Mouse (Mus musculus): ENCODE results near the gene Fhit. TPM values are rescaled to one million over a fixed set of nuclear protein-coding genes. Genes with fewer than 3 reads are reported as not detected.

Gene Fhit
- polyA plus RNA-seq, 1 experiment from 2014 or later, result 7.1 TPM

GRCm38 (mm10) chr14:10630831-10631360 lies 530.9 kb downstream of the Fhit start:
- no peaks in the 10 kb centered on the region for H3K4me1 ChIP-seq (ENCODE audit: control insufficient read depth, insufficient read depth, low read length)
- no peak overlapping the region for H3K4me3 ChIP-seq (replicated peaks; ENCODE audit: low read length)
- 89% methylated on average over 2 of the region's 2 CpGs for WGBS
- no peak overlapping the region for H3K9ac ChIP-seq (ENCODE audit: low read length)
- no peaks in the 10 kb centered on the region for H3K36me3 ChIP-seq (ENCODE audit: control insufficient read depth, insufficient read depth, low read length)
- H3K4me2 ChIP-seq (ENCODE audit: low read depth, low read length), result no peak overlapping the region
- no peaks in the 10 kb centered on the region for H3K27me3 ChIP-seq (ENCODE audit: control insufficient read depth, insufficient read depth, low read length)
- H3K27ac ChIP-seq (ENCODE audit: low read length), result no peak overlapping the region
- ATAC-seq (ENCODE audit: insufficient read depth, low FRiP score), result no peak
- no peaks in the 10 kb centered on the region for H3K9me3 ChIP-seq (replicated peaks; ENCODE audit: control insufficient read depth, low read length)

DNA sequence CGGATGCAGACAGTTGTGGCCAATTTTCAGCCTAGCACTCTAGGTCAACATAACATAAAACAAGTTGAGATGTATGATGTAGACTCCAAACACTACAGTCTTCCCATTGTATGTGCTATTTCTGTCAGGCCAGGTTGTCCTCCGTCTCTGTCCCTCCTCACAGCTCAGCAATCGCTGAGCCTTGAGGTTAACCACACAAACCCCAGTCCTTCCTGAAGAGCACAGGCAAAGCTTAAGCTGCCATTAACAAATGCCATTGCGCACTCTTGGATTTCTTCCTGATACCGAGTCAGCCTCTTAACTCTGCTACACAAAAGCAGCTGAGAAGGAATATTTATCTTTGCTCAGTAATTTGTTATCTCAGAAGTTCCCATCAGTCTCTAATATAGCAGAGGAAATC lies 568.4 kb downstream of the Fhit start:
- Histone ChIP-seq H3K4me3 (replicated peaks; ENCODE audit: low read length) (no peak overlapping the region), H3K36me3 (ENCODE audit: control insufficient read depth, insufficient read depth, low read length) (no peaks in the 10 kb centered on the region), H3K4me1 (ENCODE audit: control insufficient read depth, insufficient read depth, low read length) (no peaks in the 10 kb centered on the region), H3K9ac (ENCODE audit: low read length) (no peak overlapping the region), H3K9me3 (replicated peaks; ENCODE audit: control insufficient read depth, low read length) (no peaks in the 10 kb centered on the region), H3K4me2 (ENCODE audit: low read depth, low read length) (no peak overlapping the region), H3K27ac (ENCODE audit: low read length) (no peak overlapping the region), H3K27me3 (ENCODE audit: control insufficient read depth, insufficient read depth, low read length) (no peaks in the 10 kb centered on the region)
- ATAC-seq (ENCODE audit: insufficient read depth, low FRiP score), result no peak
- 58% methylated on average over 5 of the region's 5 CpGs for WGBS

DNA sequence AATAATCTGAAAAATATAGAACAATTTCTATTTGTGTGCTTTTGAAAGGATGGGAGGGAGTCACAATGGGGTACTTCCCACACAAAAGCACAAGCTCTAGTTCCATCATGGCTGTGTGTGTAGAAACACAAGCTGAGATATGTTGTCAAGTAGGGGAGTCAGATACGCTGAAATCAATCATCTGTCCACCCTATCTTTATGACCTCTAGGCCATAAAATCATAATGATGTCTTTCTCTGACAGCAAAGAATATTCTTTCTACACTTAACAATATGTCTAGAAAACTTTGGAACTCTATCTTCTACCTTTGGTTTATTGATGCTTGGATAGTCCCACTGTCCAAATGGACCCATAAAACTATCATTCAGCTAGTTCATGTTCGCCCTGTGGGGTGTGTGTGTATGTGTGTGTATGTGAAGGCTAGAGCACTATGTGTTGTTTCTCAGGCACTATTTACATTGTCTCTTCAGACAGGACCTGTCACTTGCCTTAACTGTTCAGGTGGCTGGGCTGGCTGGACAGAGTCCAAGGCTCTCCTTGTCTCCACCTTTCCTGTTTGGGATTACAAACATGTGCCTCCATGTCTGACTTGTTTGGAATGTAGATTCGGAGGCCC lies 592.8 kb downstream of the Fhit start:
- no peaks in the 10 kb centered on the region for H3K36me3 ChIP-seq (ENCODE audit: control insufficient read depth, insufficient read depth, low read length)
- H3K4me1 ChIP-seq (ENCODE audit: control insufficient read depth, insufficient read depth, low read length), result no peaks in the 10 kb centered on the region
- ATAC-seq (ENCODE audit: insufficient read depth, low FRiP score), result no peak
- no peaks in the 10 kb centered on the region for H3K9me3 ChIP-seq (replicated peaks; ENCODE audit: control insufficient read depth, low read length)
- no peak overlapping the region for H3K4me2 ChIP-seq (ENCODE audit: low read depth, low read length)
- WGBS, result 83% methylated on average over 3 of the region's 3 CpGs
- H3K27ac ChIP-seq (ENCODE audit: low read length), result no peak overlapping the region
- no peak overlapping the region for H3K9ac ChIP-seq (ENCODE audit: low read length)
- H3K4me3 ChIP-seq (replicated peaks; ENCODE audit: low read length), result no peak overlapping the region
- no peaks in the 10 kb centered on the region for H3K27me3 ChIP-seq (ENCODE audit: control insufficient read depth, insufficient read depth, low read length)

GRCm38 (mm10) chr14:10567771-10568170 lies 594.1 kb downstream of the Fhit start:
- Histone ChIP-seq H3K36me3 (ENCODE audit: control insufficient read depth, insufficient read depth, low read length) (no peaks in the 10 kb centered on the region), H3K27me3 (ENCODE audit: control insufficient read depth, insufficient read depth, low read length) (no peaks in the 10 kb centered on the region), H3K27ac (ENCODE audit: low read length) (no peak overlapping the region), H3K4me3 (replicated peaks; ENCODE audit: low read length) (no peak overlapping the region), H3K9me3 (replicated peaks; ENCODE audit: control insufficient read depth, low read length) (no peaks in the 10 kb centered on the region), H3K4me1 (ENCODE audit: control insufficient read depth, insufficient read depth, low read length) (no peaks in the 10 kb centered on the region), H3K9ac (ENCODE audit: low read length) (no peak overlapping the region), H3K4me2 (ENCODE audit: low read depth, low read length) (no peak overlapping the region)
- no peak for ATAC-seq (ENCODE audit: insufficient read depth, low FRiP score)
- WGBS, result 72% methylated on average over 2 of the region's 2 CpGs

- Histone ChIP-seq H3K27ac (ENCODE audit: low read length) (no peak overlapping the region), H3K4me1 (ENCODE audit: control insufficient read depth, insufficient read depth, low read length) (no peaks in the 10 kb centered on the region), H3K27me3 (ENCODE audit: control insufficient read depth, insufficient read depth, low read length) (no peaks in the 10 kb centered on the region), H3K4me3 (replicated peaks; ENCODE audit: low read length) (no peak overlapping the region), H3K4me2 (ENCODE audit: low read depth, low read length) (no peak overlapping the region), H3K9ac (ENCODE audit: low read length) (no peak overlapping the region), H3K36me3 (ENCODE audit: control insufficient read depth, insufficient read depth, low read length) (no peaks in the 10 kb centered on the region), H3K9me3 (replicated peaks; ENCODE audit: control insufficient read depth, low read length) (no peaks in the 10 kb centered on the region)
- 44% methylated on average over 6 of the region's 6 CpGs for WGBS
- ATAC-seq (ENCODE audit: insufficient read depth, low FRiP score), result no peak
Measured at GRCm38 (mm10) chr14:10554755-10555154, 607.1 kb downstream of the Fhit start.

GRCm38 (mm10) chr14:10548632-10549031 lies 613.2 kb downstream of the Fhit start:
- H3K9ac ChIP-seq (ENCODE audit: low read length), result no peak overlapping the region
- H3K27me3 ChIP-seq (ENCODE audit: control insufficient read depth, insufficient read depth, low read length), result no peaks in the 10 kb centered on the region
- ATAC-seq (ENCODE audit: insufficient read depth, low FRiP score), result no peak
- no peak overlapping the region for H3K4me3 ChIP-seq (replicated peaks; ENCODE audit: low read length)
- no peaks in the 10 kb centered on the region for H3K4me1 ChIP-seq (ENCODE audit: control insufficient read depth, insufficient read depth, low read length)
- no peaks in the 10 kb centered on the region for H3K36me3 ChIP-seq (ENCODE audit: control insufficient read depth, insufficient read depth, low read length)
- H3K27ac ChIP-seq (ENCODE audit: low read length), result no peak overlapping the region
- 74% methylated on average over 2 of the region's 2 CpGs for whole genome bisulfite sequencing
- no peaks in the 10 kb centered on the region for H3K9me3 ChIP-seq (replicated peaks; ENCODE audit: control insufficient read depth, low read length)
- no peak overlapping the region for H3K4me2 ChIP-seq (ENCODE audit: low read depth, low read length)

GRCm38 (mm10) chr14:10545916-10546315 lies 615.9 kb downstream of the Fhit start:
- no peak overlapping the region for H3K27ac ChIP-seq (ENCODE audit: low read length)
- no peaks in the 10 kb centered on the region for H3K9me3 ChIP-seq (replicated peaks; ENCODE audit: control insufficient read depth, low read length)
- H3K9ac ChIP-seq (ENCODE audit: low read length), result no peak overlapping the region
- H3K4me1 ChIP-seq (ENCODE audit: control insufficient read depth, insufficient read depth, low read length), result no peaks in the 10 kb centered on the region
- H3K4me2 ChIP-seq (ENCODE audit: low read depth, low read length), result no peak overlapping the region
- no peaks in the 10 kb centered on the region for H3K27me3 ChIP-seq (ENCODE audit: control insufficient read depth, insufficient read depth, low read length)
- 63% methylated on average over 3 of the region's 3 CpGs for WGBS
- ATAC-seq (ENCODE audit: insufficient read depth, low FRiP score), result no peak
- H3K4me3 ChIP-seq (replicated peaks; ENCODE audit: low read length), result no peak overlapping the region
- H3K36me3 ChIP-seq (ENCODE audit: control insufficient read depth, insufficient read depth, low read length), result no peaks in the 10 kb centered on the region

DNA sequence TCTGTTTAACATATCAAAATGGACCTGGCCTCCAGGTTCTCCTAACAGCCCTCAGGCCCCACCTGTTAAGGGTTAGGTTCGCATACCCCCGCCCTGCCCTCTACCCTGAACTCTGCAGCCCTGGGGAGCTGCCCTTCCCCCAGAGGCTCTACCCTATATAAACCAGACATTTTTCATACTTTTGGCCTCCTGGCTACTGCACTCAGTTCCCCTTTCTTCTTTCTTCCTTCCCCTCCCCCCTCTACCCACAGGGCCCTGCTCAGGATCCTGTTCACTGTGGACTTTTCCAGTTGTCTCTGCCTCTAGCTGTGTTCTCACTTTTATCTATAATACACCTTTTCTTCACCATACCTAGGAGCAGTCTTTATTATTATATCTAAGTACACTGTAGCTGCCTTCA lies 627.0 kb downstream of the Fhit start:
- WGBS, result 49% methylated on average over 2 of the region's 2 CpGs
- Histone ChIP-seq H3K27me3 (ENCODE audit: control insufficient read depth, insufficient read depth, low read length) (no peaks in the 10 kb centered on the region), H3K4me3 (replicated peaks; ENCODE audit: low read length) (no peak overlapping the region), H3K4me1 (ENCODE audit: control insufficient read depth, insufficient read depth, low read length) (no peaks in the 10 kb centered on the region), H3K4me2 (ENCODE audit: low read depth, low read length) (no peak overlapping the region), H3K36me3 (ENCODE audit: control insufficient read depth, insufficient read depth, low read length) (no peaks in the 10 kb centered on the region), H3K9ac (ENCODE audit: low read length) (no peak overlapping the region), H3K9me3 (replicated peaks; ENCODE audit: control insufficient read depth, low read length) (no peaks in the 10 kb centered on the region), H3K27ac (ENCODE audit: low read length) (no peak overlapping the region)
- no peak for ATAC-seq (ENCODE audit: insufficient read depth, low FRiP score)

DNA sequence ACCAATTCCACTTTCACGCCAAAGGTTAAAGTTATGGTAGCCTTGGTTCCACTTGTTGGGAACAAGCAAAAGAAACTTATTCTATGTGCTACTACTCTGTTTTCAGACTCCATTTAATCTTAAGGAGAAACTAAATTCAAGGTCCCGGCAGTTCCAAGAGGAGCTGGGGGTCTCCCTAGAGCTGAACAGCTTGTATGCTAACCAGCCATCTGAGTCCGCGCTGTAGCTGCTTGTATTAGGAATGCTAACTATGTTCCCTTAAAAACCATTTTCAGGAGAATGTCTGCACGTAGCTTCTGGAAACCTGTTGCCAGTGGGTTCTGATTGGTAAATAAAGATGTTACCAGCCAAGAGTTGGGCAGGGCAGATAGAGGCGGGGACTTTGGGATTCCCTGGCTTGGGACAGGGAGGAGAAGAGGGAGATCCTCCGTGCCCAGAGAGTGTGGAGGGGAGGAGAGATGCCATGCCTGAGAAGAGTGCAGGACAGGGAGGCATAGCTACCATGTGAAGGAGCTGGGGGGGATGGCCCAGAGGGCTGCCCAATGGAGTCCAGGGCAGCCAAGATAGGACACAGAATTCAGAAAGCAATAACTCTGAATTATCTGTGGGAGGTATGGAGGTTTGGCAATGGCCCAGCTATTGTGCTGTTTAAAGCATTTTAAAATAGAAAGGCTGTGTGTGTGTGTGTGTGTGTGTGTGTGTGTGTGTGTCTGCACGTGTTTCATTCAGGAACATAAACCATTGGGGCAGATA lies 629.9 kb downstream of the Fhit start:
- Histone ChIP-seq H3K4me3 (replicated peaks; ENCODE audit: low read length) (no peak overlapping the region), H3K27ac (ENCODE audit: low read length) (no peak overlapping the region), H3K9ac (ENCODE audit: low read length) (no peak overlapping the region), H3K4me1 (ENCODE audit: control insufficient read depth, insufficient read depth, low read length) (no peaks in the 10 kb centered on the region), H3K9me3 (replicated peaks; ENCODE audit: control insufficient read depth, low read length) (no peaks in the 10 kb centered on the region), H3K4me2 (ENCODE audit: low read depth, low read length) (no peak overlapping the region), H3K36me3 (ENCODE audit: control insufficient read depth, insufficient read depth, low read length) (no peaks in the 10 kb centered on the region), H3K27me3 (ENCODE audit: control insufficient read depth, insufficient read depth, low read length) (no peaks in the 10 kb centered on the region)
- 72% methylated on average over 8 of the region's 8 CpGs for WGBS
- ATAC-seq (ENCODE audit: insufficient read depth, low FRiP score), result no peak
